Mouse (Mus musculus) retina, postnatal 7 days (tissue): ENCODE results near the gene Tex22.

Experiments
- DNase-seq: peaks from one replicate; pipeline ENCODE4 v3.0.0-alpha.2; 2012; ENCODE audit warnings: low read depth, low spot score

Tex22 gene

GRCm38 (mm10) chr12:113074329-113075062 lies at the start of gene Tex22:
Tex22 (plus strand) TSS chr12:113074502.
- DNase-seq = peak; percentile 66

- DNase-seq = no peak
These were observed 47.7 kb upstream of the Tex22 start for GRCm38 (mm10) chr12:113026557-113026956.

GRCm38 (mm10) chr12:113027495-113027894 lies 46.8 kb upstream of the Tex22 start:
- DNase-seq = no peak

- DNase-seq = no peak
These were observed 46.2 kb upstream of the Tex22 start for GRCm38 (mm10) chr12:113028067-113028466.

- no peak for DNase-seq
These were observed 45.4 kb upstream of the Tex22 start for GRCm38 (mm10) chr12:113028898-113029297.

- DNase-seq = no peak
These were observed 44.3 kb upstream of the Tex22 start for GRCm38 (mm10) chr12:113030046-113030445.

GRCm38 (mm10) chr12:113030993-113031392 lies 43.3 kb upstream of the Tex22 start:
- no peak for DNase-seq

GRCm38 (mm10) chr12:113031441-113031840 lies 42.9 kb upstream of the Tex22 start:
- DNase-seq = no peak

- no peak for DNase-seq
These were observed 41.7 kb upstream of the Tex22 start for GRCm38 (mm10) chr12:113032296-113033250.

GRCm38 (mm10) chr12:113035093-113035492 lies 39.2 kb upstream of the Tex22 start:
- no peak for DNase-seq

GRCm38 (mm10) chr12:113036996-113037395 lies 37.3 kb upstream of the Tex22 start:
- DNase-seq = no peak

GRCm38 (mm10) chr12:113038414-113038813 lies 35.9 kb upstream of the Tex22 start:
- DNase-seq = no peak

- DNase-seq = no peak
These were observed 32.5 kb upstream of the Tex22 start for GRCm38 (mm10) chr12:113041481-113042439.

- DNase-seq = no peak
These were observed 31.8 kb upstream of the Tex22 start for GRCm38 (mm10) chr12:113042543-113042942.

- DNase-seq = peak; percentile 29
These were observed 29.2 kb upstream of the Tex22 start for GRCm38 (mm10) chr12:113044916-113045677.

- no peak for DNase-seq
These were observed 27.4 kb upstream of the Tex22 start for GRCm38 (mm10) chr12:113046861-113047260.

- no peak for DNase-seq
These were observed 26.2 kb upstream of the Tex22 start for GRCm38 (mm10) chr12:113048103-113048502.

- no peak for DNase-seq
These were observed 24.5 kb upstream of the Tex22 start for GRCm38 (mm10) chr12:113049836-113050235.

GRCm38 (mm10) chr12:113050671-113051070 lies 23.6 kb upstream of the Tex22 start:
- DNase-seq = no peak

GRCm38 (mm10) chr12:113051628-113052403 lies 22.5 kb upstream of the Tex22 start:
- no peak for DNase-seq
